Mouse (Mus musculus): ENCODE measurements around the gene Dclk1. TPM values are rescaled to one million over a fixed set of nuclear protein-coding genes. Genes with fewer than 3 reads are reported as not detected.
A peak's percentile ranks its signal among the peaks of the same experiment; 100 is the strongest.

Gene Dclk1
- polyA plus RNA-seq, 2 experiments, result 23.3 to 66.2 TPM

DNA sequence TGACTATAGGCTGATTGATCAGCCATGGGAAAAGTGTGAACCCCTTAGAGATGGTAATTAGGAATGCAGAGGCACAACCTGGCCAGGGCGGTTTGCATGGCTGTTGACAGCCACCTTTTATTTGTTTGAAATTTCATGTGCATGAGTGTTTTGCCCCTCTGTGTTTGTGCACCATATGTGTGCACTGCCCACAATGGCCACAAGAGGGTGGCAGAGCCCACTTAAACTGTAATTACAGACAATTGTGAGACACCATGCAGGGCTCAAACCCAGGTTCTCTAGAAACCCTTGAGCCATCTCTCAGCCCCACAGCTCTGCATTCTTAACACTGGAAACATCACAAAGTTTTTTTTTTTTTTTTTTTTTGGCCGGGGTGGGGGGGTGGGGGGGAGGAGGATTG is 19.7 kb upstream of the Dclk1 start:
- 88% methylated on average over 2 of the region's 2 CpGs for WGBS
- no peak for ATAC-seq (ENCODE audit: low FRiP score, low read depth)
- H3K4me2 ChIP-seq (replicated peaks; ENCODE audit: low read depth, low read length, severe bottlenecking), result no peak overlapping the region

DNA sequence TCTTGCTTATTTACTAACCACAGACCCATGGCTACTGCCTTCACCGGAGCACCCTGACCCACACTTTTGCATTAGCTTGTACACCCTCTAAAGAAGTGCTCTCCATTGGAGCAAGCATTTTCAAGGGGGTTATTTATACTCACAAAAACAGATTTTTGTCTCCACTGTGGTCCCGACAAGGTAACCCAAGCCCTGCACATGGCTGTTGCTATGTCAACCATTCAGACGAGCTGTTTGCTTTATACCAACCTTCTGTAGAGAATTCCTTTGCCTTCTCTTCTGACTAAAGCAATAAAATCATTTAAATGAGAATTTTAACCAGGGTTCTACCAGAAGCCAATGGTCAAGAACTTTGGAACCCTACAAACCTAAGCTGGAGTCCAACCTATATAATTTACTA is 18.3 kb upstream of the Dclk1 start:
- ATAC-seq (ENCODE audit: low FRiP score, low read depth), result no peak
- H3K36me3 ChIP-seq (ENCODE audit: control insufficient read depth, insufficient read depth, low read length), result no peaks in the 10 kb centered on the region

More for the DNA sequence above, 19.7 kb upstream of the Dclk1 start:
- Histone ChIP-seq H3K9ac (ENCODE audit: low read depth, low read length, severe bottlenecking) (no peak overlapping the region), H3K9me3 (ENCODE audit: control insufficient read depth, low read length) (no peaks in the 10 kb centered on the region), H3K4me1 (ENCODE audit: control insufficient read depth, insufficient read depth, low read length) (0 out of 2 replicates have a peak, but pooled peaks cover 3% of the 10 kb centered on the region), H3K4me3 (replicated peaks; ENCODE audit: low read length) (no peak overlapping the region), H3K36me3 (ENCODE audit: control insufficient read depth, insufficient read depth, low read length) (no peaks in the 10 kb centered on the region), H3K27me3 (ENCODE audit: control insufficient read depth, insufficient read depth, low read length) (no peaks in the 10 kb centered on the region), H3K27ac (replicated peaks; ENCODE audit: low read depth, low read length) (no peak overlapping the region)
- no peak for DNase-seq (ENCODE audit: low spot score)
- TF ChIP-seq POLR2A (IDR thresholded peaks at IDR 0.05; ENCODE audit: borderline replicate concordance, extremely low read depth, insufficient read depth, insufficient read length), result no peak

DNA sequence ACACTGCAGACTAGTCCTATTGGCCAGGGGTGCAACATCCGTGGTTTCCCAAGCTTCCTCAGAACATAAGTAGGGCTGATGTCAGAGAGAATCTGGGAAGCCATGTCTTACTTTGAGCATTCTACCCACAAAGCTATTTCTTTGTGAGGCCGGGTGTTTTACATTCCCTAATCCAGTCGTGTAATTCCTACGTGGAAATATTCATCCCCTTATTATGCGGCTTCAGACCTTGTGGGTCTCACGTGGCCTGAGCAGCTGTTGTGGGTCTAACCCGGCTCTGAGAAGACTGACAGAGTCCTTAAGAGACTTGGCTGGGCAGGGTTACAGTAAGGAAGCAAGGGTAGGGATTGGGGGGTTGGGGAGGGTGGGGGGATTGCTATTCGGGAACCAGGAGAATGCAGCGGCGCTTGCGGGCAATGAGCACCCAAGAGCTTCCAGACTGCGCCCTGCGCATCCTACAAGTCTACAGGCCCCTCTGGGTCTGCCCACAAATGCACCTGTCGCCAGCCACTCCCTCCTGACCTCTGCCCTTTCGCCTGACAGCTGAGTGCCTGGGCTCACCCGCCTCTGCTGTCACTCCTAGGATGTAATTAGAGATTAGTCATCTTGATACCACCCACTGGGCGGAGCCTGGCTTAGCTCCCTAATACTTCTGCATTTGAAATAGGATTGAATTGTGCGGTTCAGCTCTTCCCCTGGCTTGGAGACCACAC is 15.5 kb upstream of the Dclk1 start:
- Histone ChIP-seq H3K4me1 (ENCODE audit: control insufficient read depth, insufficient read depth, low read length) (0 out of 2 replicates have a peak, but pooled peaks cover 3% of the 10 kb centered on the region), H3K4me3 (replicated peaks; ENCODE audit: low read length) (no peak overlapping the region), H3K4me2 (replicated peaks; ENCODE audit: low read depth, low read length, severe bottlenecking) (0 out of 2 replicates have a peak overlapping the region, but pooled peaks have one; percentile 3), H3K9ac (ENCODE audit: low read depth, low read length, severe bottlenecking) (no peak overlapping the region), H3K9me3 (ENCODE audit: control insufficient read depth, low read length) (no peaks in the 10 kb centered on the region), H3K36me3 (ENCODE audit: control insufficient read depth, insufficient read depth, low read length) (no peaks in the 10 kb centered on the region), H3K27me3 (ENCODE audit: control insufficient read depth, insufficient read depth, low read length) (no peaks in the 10 kb centered on the region), H3K27ac (replicated peaks; ENCODE audit: low read depth, low read length) (no peak overlapping the region)
- DNase-seq (ENCODE audit: low spot score), result peak; percentile 44
- ATAC-seq (ENCODE audit: low FRiP score, low read depth), result peak; percentile 90
- WGBS, result 27% methylated on average over 18 of the region's 18 CpGs
- no peak for TF ChIP-seq POLR2A (IDR thresholded peaks at IDR 0.05; ENCODE audit: borderline replicate concordance, extremely low read depth, insufficient read depth, insufficient read length)

More for the DNA sequence above, 18.3 kb upstream of the Dclk1 start:
- Histone ChIP-seq H3K9me3 (ENCODE audit: control insufficient read depth, low read length) (no peaks in the 10 kb centered on the region), H3K9ac (ENCODE audit: low read depth, low read length, severe bottlenecking) (no peak overlapping the region), H3K4me3 (replicated peaks; ENCODE audit: low read length) (no peak overlapping the region), H3K27ac (replicated peaks; ENCODE audit: low read depth, low read length) (no peak overlapping the region), H3K4me2 (replicated peaks; ENCODE audit: low read depth, low read length, severe bottlenecking) (no peak overlapping the region), H3K27me3 (ENCODE audit: control insufficient read depth, insufficient read depth, low read length) (no peaks in the 10 kb centered on the region), H3K4me1 (ENCODE audit: control insufficient read depth, insufficient read depth, low read length) (0 out of 2 replicates have a peak, but pooled peaks cover 3% of the 10 kb centered on the region)
- WGBS, result 75% methylated on average over 3 of the region's 3 CpGs
- no peak for DNase-seq (ENCODE audit: low spot score)
- no peak for TF ChIP-seq POLR2A (IDR thresholded peaks at IDR 0.05; ENCODE audit: borderline replicate concordance, extremely low read depth, insufficient read depth, insufficient read length)

DNA sequence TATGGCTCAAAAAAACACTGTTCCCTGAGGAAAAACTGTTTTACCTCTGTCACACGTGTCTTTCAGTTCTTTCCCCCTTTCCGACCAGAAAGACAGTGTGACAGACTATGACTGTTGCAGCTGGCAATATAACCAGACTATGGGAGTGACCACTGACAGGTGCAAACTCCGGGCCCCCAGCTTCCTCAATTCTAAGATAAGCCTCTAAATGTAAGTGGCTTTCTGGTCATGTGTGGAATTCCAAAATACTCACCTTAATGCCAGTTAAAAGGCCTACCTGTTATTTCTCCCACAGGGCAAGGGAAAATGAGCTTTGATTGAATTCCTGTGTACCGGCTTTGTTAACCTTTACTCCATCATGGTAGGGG is 15.0 kb upstream of the Dclk1 start:
- H3K4me1 ChIP-seq (ENCODE audit: control insufficient read depth, insufficient read depth, low read length), result 0 out of 2 replicates have a peak, but pooled peaks cover 3% of the 10 kb centered on the region
- no peaks in the 10 kb centered on the region for H3K27me3 ChIP-seq (ENCODE audit: control insufficient read depth, insufficient read depth, low read length)
- DNase-seq (ENCODE audit: low spot score) (no peak), ATAC-seq (ENCODE audit: low FRiP score, low read depth) (peak; percentile 35)
- H3K9me3 ChIP-seq (ENCODE audit: control insufficient read depth, low read length), result no peaks in the 10 kb centered on the region
- TF ChIP-seq POLR2A (IDR thresholded peaks at IDR 0.05; ENCODE audit: borderline replicate concordance, extremely low read depth, insufficient read depth, insufficient read length), result no peak
- H3K27ac ChIP-seq (replicated peaks; ENCODE audit: low read depth, low read length), result no peak overlapping the region
- H3K4me2 ChIP-seq (replicated peaks; ENCODE audit: low read depth, low read length, severe bottlenecking), result 0 out of 2 replicates have a peak overlapping the region, but pooled peaks have one; percentile 3
- WGBS, result 34% methylated on average over 4 of the region's 4 CpGs
- no peak overlapping the region for H3K4me3 ChIP-seq (replicated peaks; ENCODE audit: low read length)
- H3K36me3 ChIP-seq (ENCODE audit: control insufficient read depth, insufficient read depth, low read length), result no peaks in the 10 kb centered on the region
- no peak overlapping the region for H3K9ac ChIP-seq (ENCODE audit: low read depth, low read length, severe bottlenecking)

DNA sequence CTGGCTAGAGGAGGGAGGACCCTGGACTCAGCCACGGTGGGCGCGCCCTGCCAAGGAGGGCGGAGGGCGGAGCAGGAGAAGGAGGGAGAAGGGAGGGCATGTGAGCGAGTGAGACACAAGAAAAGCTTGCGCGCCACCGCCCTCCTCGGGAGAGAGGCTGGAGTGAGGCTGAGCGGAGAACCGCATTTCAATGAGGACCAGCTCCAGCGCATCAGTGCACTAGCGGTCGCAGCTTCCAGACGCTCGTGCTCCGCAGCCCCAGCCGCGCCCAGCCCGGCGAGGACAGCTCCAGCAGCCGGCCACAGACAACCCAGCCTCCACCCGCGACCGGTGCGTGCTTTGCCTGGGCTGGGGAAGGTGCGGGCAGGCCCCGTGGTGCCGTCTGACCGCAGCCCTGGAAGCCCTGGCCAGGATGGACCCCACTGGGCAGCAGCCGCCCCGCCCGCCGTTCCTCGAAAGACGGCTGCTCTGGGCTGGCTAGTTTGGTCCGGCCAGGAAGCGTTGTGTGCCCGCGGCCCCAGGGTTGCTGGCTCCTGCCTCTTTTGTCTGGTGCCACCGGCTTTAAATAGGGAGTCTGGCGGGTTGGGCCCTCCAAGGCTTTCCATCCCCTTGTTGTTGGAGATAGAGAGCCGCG is 375 bp downstream of the Dclk1 start:
- peak overlapping the region; percentile 79 for H3K27ac ChIP-seq (replicated peaks; ENCODE audit: low read depth, low read length)
- peak; percentile 92 for ATAC-seq (ENCODE audit: low FRiP score, low read depth)
- TF ChIP-seq POLR2A (IDR thresholded peaks at IDR 0.05; ENCODE audit: borderline replicate concordance, extremely low read depth, insufficient read depth, insufficient read length), result peak; percentile 63; the same call in 1 of the 2 replicates

More for the DNA sequence above, 375 bp downstream of the Dclk1 start:
- peaks cover 7% of the 10 kb centered on the region for H3K36me3 ChIP-seq (ENCODE audit: control insufficient read depth, insufficient read depth, low read length)
- H3K9me3 ChIP-seq (ENCODE audit: control insufficient read depth, low read length), result no peaks in the 10 kb centered on the region
- H3K27me3 ChIP-seq (ENCODE audit: control insufficient read depth, insufficient read depth, low read length), result no peaks in the 10 kb centered on the region
- DNase-seq (ENCODE audit: low spot score), result peak; percentile 90
- H3K4me3 ChIP-seq (replicated peaks; ENCODE audit: low read length), result peak overlapping the region; percentile 69
- H3K9ac ChIP-seq (ENCODE audit: low read depth, low read length, severe bottlenecking), result peak overlapping the region; percentile 81
- H3K4me1 ChIP-seq (ENCODE audit: control insufficient read depth, insufficient read depth, low read length), result peaks cover 9% of the 10 kb centered on the region; the same call in 1 of the 2 replicates
- H3K4me2 ChIP-seq (replicated peaks; ENCODE audit: low read depth, low read length, severe bottlenecking), result peak overlapping the region; percentile 84
- WGBS, result 2% methylated on average over 11 of the region's 45 CpGs

Measured in limb, embryonic 14.5 days (tissue).